Mouse (Mus musculus) intestine, embryonic 14.5 days (tissue): ENCODE measurements at regions not wholly inside any gene's neighbourhood (a gene's known extent, or its start where the extent isn't known, plus 50 kb on each side); places are given as distances from the start of the nearest gene placed in this dataset.

Source experiments
- ATAC-seq: fragments of 200-750 bp; cut with Nextera tagmentation; replicated peaks from 2 replicates; pipeline ENCODE4 v1.8.0; 2017; ENCODE audit warnings: low read depth, moderate number of reproducible peaks, moderate TSS enrichment, moderate library complexity; ENCODE audit not compliant: low FRiP score, low TSS enrichment
- DNase-seq: peaks from one replicate; pipeline ENCODE4 v3.0.0-alpha.2; 2018; ENCODE audit warnings: low spot score
- H3K27ac ChIP-seq: fragments of 300-500 bp; sonication (generic); 2 replicates; pipeline ENCODE4 v1.5.1; 2014; ENCODE audit warnings: low read depth, mild to moderate bottlenecking, control low read depth
- H3K27me3 ChIP-seq: fragments of 300-500 bp; sonication (generic); replicated peaks from 2 replicates; pipeline ENCODE4 v1.6.1; 2014; ENCODE audit warnings: low read length, control low read depth; ENCODE audit not compliant: control insufficient read depth, insufficient read depth
- H3K36me3 ChIP-seq: fragments of 300-500 bp; sonication (generic); 2 replicates; pipeline ENCODE4 v1.6.1; 2014; ENCODE audit warnings: low read length, control low read depth; ENCODE audit not compliant: control insufficient read depth, insufficient read depth
- H3K4me1 ChIP-seq: fragments of 300-500 bp; sonication (generic); replicated peaks from 2 replicates; pipeline ENCODE4 v1.6.1; 2014; ENCODE audit warnings: low read length, control low read depth, mixed read lengths; ENCODE audit not compliant: control insufficient read depth, insufficient read depth
- H3K4me2 ChIP-seq: fragments of 300-500 bp; sonication (generic); 2 replicates; pipeline ENCODE4 v1.6.1; 2014; ENCODE audit warnings: low read length
- H3K4me3 ChIP-seq: fragments of 300-500 bp; sonication (generic); 2 replicates; pipeline ENCODE4 v1.5.1; 2014; ENCODE audit warnings: low read depth, low read length, control low read depth, mixed read lengths
- H3K9ac ChIP-seq: fragments of 300-500 bp; sonication (generic); 2 replicates; pipeline ENCODE4 v1.6.1; 2014; ENCODE audit warnings: mild to moderate bottlenecking, low read length
- H3K9me3 ChIP-seq: fragments of 300-500 bp; sonication (generic); 2 replicates; pipeline ENCODE4 v1.6.1; 2016; ENCODE audit warnings: low read length, control low read depth; ENCODE audit not compliant: control insufficient read depth
- WGBS: fragments of 180-500 bp; shearing (Covaris S2); extraction: QIAGEN DNeasy Blood & Tissue Kit; methylation state at CpG from one replicate; pipeline ENCODE4 v1.1.7; 2014; 5-methylcytosine and 5-hydroxymethylcytosine counted together

DNA sequence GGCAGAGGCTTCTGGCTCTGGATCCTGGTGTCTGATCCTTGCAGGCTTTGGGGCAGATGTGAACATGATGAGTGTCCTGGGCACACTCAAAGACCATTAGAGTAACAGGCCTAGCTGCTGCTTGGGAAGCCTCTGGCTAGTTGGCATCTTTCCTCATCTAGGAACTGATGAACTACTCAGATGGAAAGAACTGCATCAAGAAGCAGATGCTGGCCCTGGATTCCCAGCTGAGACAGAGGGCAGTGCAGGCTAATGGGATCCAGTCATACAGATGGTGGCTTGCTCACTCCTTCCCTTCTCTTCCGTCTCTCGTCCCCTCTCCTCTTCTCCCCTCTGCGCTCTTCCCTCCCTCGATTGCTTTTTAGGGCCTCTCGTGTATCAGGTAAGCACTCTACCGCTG is 219.8 kb upstream of the Gm4791 start:
- no peak for ATAC-seq

DNA sequence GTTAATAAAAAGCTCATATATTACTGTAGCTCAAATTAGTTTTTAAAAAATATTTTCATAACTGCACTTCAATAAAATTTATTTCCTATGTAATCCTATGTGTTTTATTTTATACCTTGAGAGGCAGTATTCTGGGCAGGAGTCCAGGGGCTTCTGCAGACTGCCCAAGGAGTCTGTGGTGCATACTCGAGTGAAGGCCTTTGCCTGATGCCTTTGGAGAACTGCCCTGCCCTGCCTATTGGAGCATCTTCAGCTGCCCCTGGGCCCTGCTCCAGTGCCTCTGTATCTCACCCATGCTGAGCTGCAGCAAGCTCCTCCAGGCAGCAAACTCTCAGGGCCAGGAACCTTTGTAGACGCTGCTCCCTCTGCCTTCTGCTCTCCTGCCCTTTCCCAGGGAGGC is 223.7 kb upstream of the Gm4791 start:
- ATAC-seq (no peak), DNase-seq (no peak)
- H3K4me1 ChIP-seq: no peaks in the 10 kb centered on the region
- no peak overlapping the region for H3K9ac ChIP-seq
- 53% methylated on average over 2 of the region's 2 CpGs for WGBS
- no peaks in the 10 kb centered on the region for H3K9me3 ChIP-seq
- no peaks in the 10 kb centered on the region for H3K36me3 ChIP-seq
- H3K27ac ChIP-seq: no peak overlapping the region
- no peak overlapping the region for H3K4me2 ChIP-seq
- H3K27me3 ChIP-seq: no peaks in the 10 kb centered on the region
- H3K4me3 ChIP-seq: no peak overlapping the region

More for the DNA sequence above, 219.8 kb upstream of the Gm4791 start:
- Histone ChIP-seq H3K4me3 (no peak overlapping the region), H3K9me3 (no peaks in the 10 kb centered on the region), H3K4me1 (no peaks in the 10 kb centered on the region), H3K27ac (no peak overlapping the region), H3K36me3 (no peaks in the 10 kb centered on the region), H3K27me3 (no peaks in the 10 kb centered on the region), H3K9ac (no peak overlapping the region), H3K4me2 (no peak overlapping the region)
- WGBS: 81% methylated on average over 6 of the region's 6 CpGs
- no peak for DNase-seq

DNA sequence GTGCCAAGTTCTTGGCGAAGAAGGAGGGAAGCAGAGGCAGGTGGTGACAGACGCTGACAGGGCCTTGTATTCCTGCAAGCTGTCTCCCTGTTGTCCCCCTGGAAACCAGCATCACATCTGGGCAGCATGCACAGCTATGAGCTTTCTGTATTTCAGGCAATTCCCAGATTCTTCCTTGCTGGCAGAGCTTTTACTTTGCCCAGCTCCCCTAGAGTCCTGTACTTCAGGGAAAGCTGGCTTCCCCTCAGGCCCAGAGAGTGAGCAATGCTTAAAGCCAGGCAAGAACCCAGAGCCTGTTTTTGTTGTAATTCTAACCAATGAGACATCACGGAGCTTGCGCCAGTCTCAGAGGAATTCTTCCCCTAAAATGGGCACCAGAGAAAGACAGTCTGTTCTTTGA is 238.3 kb upstream of the Gm4791 start:
- Histone ChIP-seq H3K4me2 (no peak overlapping the region), H3K9ac (no peak overlapping the region), H3K27me3 (no peaks in the 10 kb centered on the region), H3K27ac (no peak overlapping the region), H3K9me3 (no peaks in the 10 kb centered on the region), H3K4me1 (no peaks in the 10 kb centered on the region), H3K4me3 (no peak overlapping the region), H3K36me3 (no peaks in the 10 kb centered on the region)
- 82% methylated on average over 4 of the region's 4 CpGs for whole genome bisulfite sequencing
- ATAC-seq (no peak), DNase-seq (no peak)

GRCm38 (mm10) chr9:46757005-46757672 is 241.4 kb upstream of the Gm4791 start:
- ATAC-seq (no peak), DNase-seq (no peak)
- Histone ChIP-seq H3K4me3 (no peak overlapping the region), H3K9ac (no peak overlapping the region), H3K4me1 (no peaks in the 10 kb centered on the region), H3K9me3 (no peaks in the 10 kb centered on the region), H3K27ac (no peak overlapping the region), H3K27me3 (no peaks in the 10 kb centered on the region), H3K4me2 (no peak overlapping the region), H3K36me3 (no peaks in the 10 kb centered on the region)
- WGBS: 62% methylated on average over 6 of the region's 6 CpGs

DNA sequence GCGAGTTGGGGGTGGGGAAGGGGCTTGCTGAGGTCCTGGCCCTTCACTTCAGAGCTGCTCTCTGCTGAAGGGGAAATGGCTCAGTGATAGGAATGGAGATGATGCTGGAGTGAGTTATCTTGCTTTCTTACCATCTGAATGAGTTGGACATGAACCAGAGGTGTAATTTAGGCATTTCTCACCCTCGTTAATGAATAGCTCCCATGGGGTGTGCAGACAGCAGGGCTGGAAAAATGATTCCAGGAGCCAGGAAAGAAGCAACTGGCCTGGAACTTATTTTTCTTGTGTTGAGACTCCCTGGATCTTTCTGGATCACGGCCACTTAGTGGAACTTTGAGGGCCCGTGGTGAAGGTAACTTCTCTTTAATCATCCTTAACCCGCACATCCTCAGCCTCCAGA is 246.6 kb upstream of the Gm4791 start:
- H3K4me2 ChIP-seq: no peak overlapping the region
- no peaks in the 10 kb centered on the region for H3K4me1 ChIP-seq
- no peak for ATAC-seq
- no peak for DNase-seq
- H3K9ac ChIP-seq: no peak overlapping the region
- H3K27me3 ChIP-seq: no peaks in the 10 kb centered on the region
- H3K4me3 ChIP-seq: no peak overlapping the region
- H3K27ac ChIP-seq: no peak overlapping the region
- no peaks in the 10 kb centered on the region for H3K36me3 ChIP-seq
- H3K9me3 ChIP-seq: no peaks in the 10 kb centered on the region
- WGBS: 61% methylated on average over 5 of the region's 5 CpGs

DNA sequence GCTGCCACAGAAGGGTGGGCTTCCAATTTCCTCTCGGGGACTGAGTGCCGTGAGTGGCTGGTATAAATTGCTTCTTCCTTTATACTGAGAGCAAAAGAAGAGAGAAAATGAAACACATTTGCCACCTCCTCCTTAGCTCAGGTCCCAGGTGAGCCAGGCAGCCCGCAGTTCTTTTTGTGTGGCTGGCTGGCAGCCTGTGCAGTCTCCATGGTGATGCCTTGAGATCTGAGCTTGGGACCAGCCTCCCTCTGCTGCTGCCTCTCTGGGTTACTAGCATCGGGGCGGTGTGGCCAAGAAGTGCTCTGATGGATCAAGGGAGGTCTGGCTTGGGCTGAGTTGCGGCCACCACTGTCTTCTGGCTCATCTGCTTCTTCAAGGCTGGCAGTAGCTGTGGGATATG is 249.1 kb upstream of the Gm4791 start:
- Histone ChIP-seq H3K9me3 (no peaks in the 10 kb centered on the region), H3K27me3 (no peaks in the 10 kb centered on the region), H3K4me3 (no peak overlapping the region), H3K4me2 (no peak overlapping the region), H3K27ac (no peak overlapping the region), H3K9ac (no peak overlapping the region), H3K36me3 (no peaks in the 10 kb centered on the region), H3K4me1 (no peaks in the 10 kb centered on the region)
- WGBS: 79% methylated on average over 6 of the region's 6 CpGs
- no peak for ATAC-seq
- DNase-seq: no peak

GRCm38 (mm10) chr9:46746266-46746665 is 252.3 kb upstream of the Gm4791 start:
- Histone ChIP-seq H3K27ac (no peak overlapping the region), H3K4me3 (no peak overlapping the region), H3K4me2 (no peak overlapping the region), H3K27me3 (no peaks in the 10 kb centered on the region), H3K9me3 (no peaks in the 10 kb centered on the region), H3K4me1 (no peaks in the 10 kb centered on the region), H3K36me3 (no peaks in the 10 kb centered on the region), H3K9ac (no peak overlapping the region)
- ATAC-seq (no peak), DNase-seq (no peak)
- WGBS: 57% methylated on average over 3 of the region's 3 CpGs

- Histone ChIP-seq H3K4me3 (no peak overlapping the region), H3K9ac (no peak overlapping the region), H3K27me3 (no peaks in the 10 kb centered on the region), H3K9me3 (no peaks in the 10 kb centered on the region), H3K27ac (no peak overlapping the region), H3K4me1 (no peaks in the 10 kb centered on the region), H3K36me3 (no peaks in the 10 kb centered on the region), H3K4me2 (no peak overlapping the region)
- DNase-seq: no peak
- WGBS: 76% methylated on average over 4 of the region's 4 CpGs
- no peak for ATAC-seq
Observed at GRCm38 (mm10) chr9:46740496-46740895, 258.0 kb upstream of the Gm4791 start.

DNA sequence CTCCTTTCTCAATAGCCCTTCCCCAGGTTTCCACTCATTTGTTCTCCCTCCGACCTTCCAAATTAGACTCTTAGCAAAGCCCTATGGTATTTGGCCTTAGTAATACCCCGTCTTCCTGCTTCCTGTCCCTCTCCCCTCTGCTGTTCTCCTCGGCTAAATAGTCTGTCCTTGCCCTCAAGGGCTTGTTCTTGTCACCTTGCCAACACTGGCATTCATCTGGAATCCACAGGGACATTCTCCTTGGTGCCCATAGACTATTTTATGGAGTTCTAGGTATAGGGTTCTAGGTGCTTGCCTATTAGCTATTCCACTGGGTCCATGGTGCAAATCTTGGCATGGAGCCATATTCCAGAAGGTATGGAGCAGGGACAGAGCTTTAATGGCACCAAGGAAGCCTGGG is 259.2 kb upstream of the Gm4791 start:
- Histone ChIP-seq H3K27ac (no peak overlapping the region), H3K27me3 (no peaks in the 10 kb centered on the region), H3K4me1 (no peaks in the 10 kb centered on the region), H3K36me3 (no peaks in the 10 kb centered on the region), H3K9ac (no peak overlapping the region), H3K9me3 (no peaks in the 10 kb centered on the region), H3K4me3 (no peak overlapping the region), H3K4me2 (no peak overlapping the region)
- WGBS: 64% methylated on average over 3 of the region's 3 CpGs
- ATAC-seq: no peak
- no peak for DNase-seq
